Mouse (Mus musculus) left cerebral cortex, postnatal 10 days (tissue): ENCODE measurements around the gene Rnf111. TPM values are rescaled to one million over a fixed set of nuclear protein-coding genes. Genes with fewer than 3 reads are reported as not detected.
"Not testable (repeated sequence)": the region's sequence is repeated elsewhere in the genome, so short reads cannot be mapped to it uniquely, and the experiment has no call there.

Experiments used
- DNase-seq, 2 experiments: peaks; one replicate each; pipeline ENCODE4 v3.0.0; 2021 to 2022; ENCODE audit warnings: low spot score in 2 of 2, mixed read lengths in 1 of 2; ENCODE audit errors: extremely low spot score in 1 of 2
- intact Hi-C: fragments of 180-260 bp; cut with DNase I; formaldehyde crosslinking; loops from one replicate; pipeline ENCODE4 v1.15.1; 2025
- total RNA-seq, 2 experiments: library from RNA; stranded (reverse); gene quantifications; 2 replicates each; pipeline ENCODE4 v1.2.3; 2021

Rnf111 gene
- total RNA-seq, 2 experiments from 2014 or later, result 36.1 to 39.8 TPM

DNA sequence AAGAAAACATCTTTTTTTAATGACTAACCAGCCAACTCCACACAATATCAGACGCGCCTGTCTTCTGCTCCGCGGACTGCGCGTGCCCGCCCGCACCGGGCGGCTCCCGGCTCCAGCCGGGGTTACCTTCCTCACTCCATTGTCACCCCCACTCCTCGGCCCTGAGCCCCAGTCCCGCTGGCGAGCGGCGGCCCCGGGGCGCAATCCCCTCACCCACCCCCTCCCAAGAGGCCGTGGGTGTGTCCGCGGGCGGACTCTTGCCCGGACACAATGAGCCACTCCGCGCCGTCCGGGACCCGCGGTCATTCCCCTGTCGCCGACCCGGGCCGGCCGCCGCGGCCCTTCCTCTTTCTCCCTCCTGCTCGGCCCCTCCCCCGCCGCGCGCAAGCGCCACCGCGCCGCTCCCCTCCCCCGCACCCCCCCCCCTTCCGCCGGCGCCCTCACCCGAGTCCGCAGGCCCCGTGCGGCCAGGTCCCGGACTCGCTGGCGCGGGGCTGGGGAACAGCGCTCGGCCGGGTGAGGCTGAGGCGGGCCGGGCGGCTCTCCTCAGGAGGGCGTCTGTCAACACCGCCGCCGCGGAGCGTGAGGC, 416 bp downstream of the Rnf111 start:
- DNase-seq, result peak in 1 of 2 experiments; percentile 85
- intact Hi-C loops, result loop anchor here (5.0 kb wide), 1 partner anchor 39 kb away; the partner anchor contains the start of gene Sltm

DNA sequence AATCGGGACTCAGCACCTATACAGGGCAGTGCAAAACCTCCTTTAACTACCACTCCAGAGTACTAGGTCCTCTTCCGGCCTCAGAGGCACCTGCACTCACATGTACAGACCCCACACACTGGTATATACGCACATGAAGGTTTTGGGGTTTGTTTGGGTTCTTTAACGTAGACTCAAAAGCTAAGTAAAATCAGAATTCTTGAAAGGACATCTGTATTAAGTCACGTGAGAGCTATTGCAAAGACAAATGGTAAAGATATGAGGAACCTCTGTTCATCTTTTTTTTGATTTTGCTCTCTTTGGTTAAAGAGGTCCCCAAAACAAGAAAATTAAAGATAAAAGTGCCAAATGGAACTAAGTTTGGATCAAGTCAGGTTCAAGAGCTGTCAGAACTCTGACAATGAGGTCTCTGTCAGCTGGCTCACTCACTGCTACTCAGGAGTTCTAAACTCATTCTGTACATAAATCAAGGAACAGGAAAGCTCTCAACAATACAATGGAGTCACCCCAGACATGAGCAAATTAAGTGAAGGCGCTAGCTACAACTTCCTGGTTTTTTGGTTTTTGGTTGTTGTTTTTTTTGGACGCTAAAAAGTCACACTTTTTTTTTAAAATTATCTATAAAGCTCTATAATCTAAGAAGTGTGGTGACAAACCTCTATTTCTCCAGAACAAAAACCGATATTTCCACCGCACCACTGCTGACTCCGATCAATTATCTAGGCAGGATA, 1.1 kb downstream of the Rnf111 start:
- no peak for DNase-seq
- intact Hi-C loops, result loop anchor here (5.0 kb wide), 1 partner anchor 40 kb away; the partner anchor contains the start of gene Sltm

DNA sequence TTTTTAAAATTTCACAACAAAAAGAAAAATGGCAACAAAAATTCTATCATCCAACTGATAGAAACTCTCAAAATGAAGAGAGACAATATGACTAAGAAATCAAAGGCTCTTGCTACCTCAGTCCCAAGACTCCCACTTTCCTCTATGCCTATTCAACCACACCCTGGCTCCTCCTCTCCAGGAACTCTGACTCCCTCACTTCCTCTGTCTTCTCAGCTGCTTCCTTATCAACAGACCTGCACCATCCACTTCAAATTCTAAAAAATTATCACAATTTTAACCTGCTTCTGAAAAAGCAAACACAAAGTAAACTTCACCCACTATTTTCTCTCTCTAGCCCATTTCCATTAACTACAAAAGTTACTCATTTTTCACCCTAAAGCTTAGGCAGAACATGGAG, 6.5 kb downstream of the Rnf111 start:
- intact Hi-C loops, result no loop called here
- no peak for DNase-seq

DNA sequence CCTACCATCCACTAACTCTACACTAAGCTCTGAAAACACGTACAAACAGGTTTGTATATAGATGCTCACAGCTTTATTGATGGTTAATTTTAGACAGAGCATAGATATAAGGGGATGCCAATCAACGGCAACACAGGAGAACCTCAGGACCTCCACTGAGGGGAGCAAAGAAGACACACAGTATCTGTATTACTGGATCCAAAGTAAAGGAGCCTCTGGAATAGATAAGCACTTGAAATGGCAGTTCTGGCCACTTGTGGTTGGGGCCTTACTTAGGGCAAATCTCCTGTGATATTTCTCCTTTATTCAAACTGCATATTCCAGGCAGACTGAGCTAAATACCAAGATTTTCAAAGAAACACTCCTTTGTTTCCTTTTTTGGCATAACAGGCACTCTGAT, 10.5 kb downstream of the Rnf111 start:
- intact Hi-C loops, result no loop called here
- no peak for DNase-seq

DNA sequence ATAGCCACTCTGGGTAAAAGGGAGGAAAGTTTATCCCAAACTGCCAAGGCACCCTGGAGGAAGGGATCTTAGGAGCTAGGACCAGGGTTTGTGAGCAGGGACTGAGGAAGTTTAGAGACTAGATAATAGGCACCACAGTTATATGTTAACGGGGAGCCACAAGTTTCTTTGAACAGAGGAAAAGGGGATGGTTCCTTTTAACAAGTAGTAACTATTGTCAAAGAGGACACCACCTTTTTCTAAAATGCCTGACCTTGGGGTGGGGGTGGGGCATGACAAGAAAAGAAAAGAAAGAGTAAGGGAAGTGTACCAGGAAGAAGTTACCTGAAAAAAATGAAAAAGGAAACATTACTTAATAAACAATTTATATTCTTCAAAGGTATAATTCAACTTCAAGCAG, 12.3 kb downstream of the Rnf111 start:
- intact Hi-C loops, result no loop called here
- no peak for DNase-seq

DNA sequence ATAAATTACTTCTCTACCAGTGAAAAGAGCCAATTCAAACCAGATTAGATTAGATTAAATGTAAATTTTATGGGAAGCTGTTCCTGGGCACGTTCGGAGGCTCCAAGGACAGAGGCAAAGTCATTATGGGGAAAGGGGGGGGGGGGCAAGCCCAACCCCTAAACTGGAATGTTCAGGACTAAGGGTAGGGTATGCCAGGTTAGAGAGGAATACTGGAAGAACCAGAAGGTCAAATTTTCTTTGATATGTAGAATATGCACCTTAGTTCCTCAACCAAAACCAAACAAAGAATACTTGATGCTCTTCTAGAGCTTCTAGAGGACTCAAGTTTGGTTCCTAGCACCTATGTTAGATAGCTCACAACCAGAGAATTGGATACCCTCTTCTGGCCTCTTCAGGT, 16.1 kb downstream of the Rnf111 start:
- DNase-seq, result no peak
- intact Hi-C loops, result no loop called here

DNA sequence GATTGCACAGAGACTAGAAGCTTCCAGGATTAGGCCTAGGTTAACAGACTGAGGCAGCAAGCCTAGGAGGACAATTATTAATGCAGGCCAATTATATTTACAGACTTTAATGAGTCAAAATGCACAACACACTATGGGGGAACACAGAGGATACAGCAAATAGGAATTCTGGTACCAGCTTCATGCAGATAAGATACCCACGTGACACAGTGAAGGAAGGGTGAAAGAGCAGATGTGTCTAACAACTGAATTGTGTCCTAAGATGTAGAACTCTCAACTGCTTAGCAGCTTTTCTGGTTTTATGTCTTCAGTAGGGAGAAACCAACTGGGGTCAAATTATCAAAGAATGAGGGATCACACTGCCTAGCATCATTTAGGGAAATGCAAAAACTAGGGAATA, 17.7 kb downstream of the Rnf111 start:
- intact Hi-C loops, result no loop called here
- DNase-seq, result no peak

DNA sequence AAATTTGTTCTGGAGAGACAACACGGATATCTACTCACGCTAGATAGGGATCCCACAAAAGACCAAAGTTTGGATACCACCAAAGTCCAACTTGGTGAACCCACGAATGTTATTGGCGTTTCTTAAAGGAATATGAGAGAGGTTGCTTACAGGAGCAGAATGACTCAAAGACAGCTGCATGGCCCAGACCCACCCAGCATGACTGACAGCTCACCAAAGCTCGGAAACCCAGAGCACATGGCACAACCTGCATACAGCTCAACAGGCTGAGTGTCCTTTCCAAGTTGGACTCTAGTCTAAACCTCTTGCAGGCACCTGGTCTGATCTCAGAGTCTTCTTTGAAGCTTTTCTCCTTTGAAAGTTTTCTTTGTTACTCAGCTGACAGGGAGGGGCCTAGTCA, 20.0 kb downstream of the Rnf111 start:
- intact Hi-C loops, result no loop called here
- no peak for DNase-seq

DNA sequence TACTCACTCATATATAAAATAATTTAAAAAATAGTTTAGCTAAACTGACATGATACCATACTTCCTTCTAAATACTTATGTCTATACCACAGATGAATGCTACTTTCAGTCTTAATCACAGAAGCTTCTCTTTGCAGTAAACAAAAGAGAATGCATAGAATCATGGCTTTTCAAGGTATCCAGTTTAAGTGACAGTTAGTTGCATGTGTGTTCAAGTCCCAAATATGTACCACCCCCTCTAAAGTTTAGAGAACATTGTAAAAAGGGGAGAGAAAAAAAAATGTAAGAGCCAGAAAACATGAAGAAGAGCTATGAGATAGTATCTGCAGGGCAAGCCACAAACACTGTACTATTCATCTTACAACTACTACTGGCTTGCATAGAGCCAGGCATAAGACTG, 21.7 kb downstream of the Rnf111 start:
- no peak for DNase-seq

DNA sequence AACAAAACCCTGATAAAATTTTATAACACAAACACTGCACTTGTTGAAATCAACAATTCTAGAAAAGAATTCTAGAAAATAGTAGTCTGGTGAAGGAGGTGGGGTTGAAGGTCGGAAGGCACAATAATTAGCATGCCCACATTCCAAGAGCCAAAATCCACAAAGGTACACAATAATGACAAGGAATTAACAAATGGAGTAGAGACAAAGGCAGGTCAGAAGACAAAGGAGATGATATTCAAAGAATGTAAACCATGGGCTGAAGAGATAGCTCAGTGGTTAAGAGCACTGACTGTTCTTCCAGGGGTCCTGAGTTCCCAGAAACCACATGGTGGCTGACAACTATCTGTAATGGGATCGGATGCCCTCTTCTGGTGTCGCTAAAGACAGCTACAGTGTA, 26.3 kb downstream of the Rnf111 start:
- DNase-seq, result no peak
- intact Hi-C loops, result no loop called here

More for the DNA sequence above, 21.7 kb downstream of the Rnf111 start:
- intact Hi-C loops, result no loop called here

DNA sequence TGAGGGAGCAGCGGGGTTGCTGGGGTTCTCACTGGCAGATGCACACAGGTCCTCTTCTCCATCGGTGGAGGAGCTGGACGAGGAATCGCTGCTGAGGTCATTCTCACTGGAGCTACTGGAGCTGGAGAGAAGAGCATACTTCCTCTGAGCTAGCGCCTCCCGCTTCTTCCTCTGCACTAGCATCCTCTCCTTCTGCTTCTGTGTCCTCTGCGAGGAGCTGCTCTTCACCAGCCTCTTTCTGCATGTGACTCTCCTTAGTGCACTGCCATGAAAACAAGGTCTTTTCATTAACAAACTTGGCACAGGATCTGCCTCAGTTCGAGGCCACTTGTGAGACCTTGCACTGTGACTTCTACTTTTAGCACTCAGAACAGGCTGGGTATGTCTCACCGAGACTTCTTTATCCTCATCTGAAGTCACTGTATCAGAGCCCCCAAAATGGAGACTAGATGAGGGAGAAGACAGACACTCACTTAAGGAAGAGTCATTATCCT, 27.7 kb downstream of the Rnf111 start:
- intact Hi-C loops, result no loop called here
- no peak for DNase-seq

DNA sequence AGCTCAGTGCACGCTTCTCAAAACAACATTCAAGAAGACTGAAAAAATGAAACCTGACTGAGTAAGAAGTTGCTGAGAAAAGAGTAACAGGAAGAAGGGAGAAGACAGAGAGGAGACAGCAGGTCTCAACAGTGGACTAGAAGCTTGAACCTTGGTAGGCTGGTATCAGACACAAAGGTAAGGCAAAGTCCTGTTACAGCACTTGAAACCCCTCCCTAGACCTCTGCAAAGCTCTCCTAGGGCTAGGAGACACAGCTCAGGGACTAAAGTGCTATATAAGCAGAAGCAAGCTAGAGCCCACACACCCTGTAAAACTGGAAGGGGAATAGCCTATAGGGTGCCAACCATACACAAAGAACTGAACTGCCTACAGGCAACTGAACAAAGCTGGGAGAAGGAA, 30.1 kb downstream of the Rnf111 start:
- intact Hi-C loops, result no loop called here
- DNase-seq, result no peak

DNA sequence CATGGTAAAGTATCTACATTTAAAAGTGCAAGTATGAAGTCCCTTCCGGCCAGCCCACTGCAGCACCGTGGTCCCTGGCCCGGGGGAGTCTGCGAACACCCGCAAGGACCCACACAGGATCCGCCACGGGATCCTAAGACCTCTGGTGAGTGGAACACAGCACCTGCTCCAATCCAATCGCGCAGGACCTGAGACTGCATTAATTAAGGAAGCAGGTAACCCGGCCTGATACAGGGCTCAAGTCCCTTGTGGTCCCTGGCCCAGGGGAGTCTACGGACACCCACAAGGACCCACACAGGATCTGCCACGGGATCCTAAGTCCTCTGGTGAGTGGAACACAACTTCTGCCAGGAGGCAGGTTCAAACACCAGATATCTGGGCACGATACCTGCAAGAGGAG, 40.4 kb downstream of the Rnf111 start:
- DNase-seq, intact Hi-C loops: not testable (repeated sequence)

DNA sequence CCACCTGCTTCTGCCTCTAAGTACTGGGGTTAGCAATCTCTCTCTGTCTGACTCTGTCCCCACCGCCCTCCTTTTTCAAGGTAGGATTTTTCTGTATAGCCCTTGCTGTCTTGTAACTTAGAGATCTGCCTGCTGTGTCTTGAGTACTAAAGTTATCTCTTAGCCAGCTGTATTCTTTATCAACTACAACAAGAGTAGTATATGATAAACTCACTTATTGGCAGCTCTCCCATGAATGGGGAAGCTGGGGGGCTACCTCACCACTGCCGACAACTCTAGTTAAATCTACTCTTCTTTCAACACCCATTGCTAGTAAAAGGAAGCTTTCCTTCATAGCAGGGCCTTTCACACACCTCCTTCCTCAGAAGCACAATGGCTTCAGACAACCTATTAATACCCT, 51.2 kb downstream of the Rnf111 start:
- intact Hi-C loops, result no loop called here
- DNase-seq, result no peak

DNA sequence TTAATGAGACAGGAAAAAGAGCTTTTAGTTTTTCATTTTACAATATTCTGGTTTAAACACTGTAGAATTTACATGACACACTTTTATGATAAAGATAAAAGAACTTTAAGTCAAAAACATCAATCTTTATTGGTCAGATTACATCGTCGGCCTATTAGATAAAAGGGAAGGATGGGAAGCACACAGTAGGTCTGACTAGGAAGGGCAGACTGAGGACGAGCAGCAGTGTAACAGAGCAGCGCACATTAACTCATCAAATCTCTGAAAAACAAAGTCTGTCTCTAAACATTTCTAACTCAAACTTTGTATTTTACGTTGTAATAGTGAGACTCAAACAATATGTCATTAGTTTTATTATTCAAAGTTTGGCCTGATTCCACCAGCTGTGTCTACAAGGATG, 54.5 kb downstream of the Rnf111 start:
- DNase-seq, result no peak
- intact Hi-C loops, result loop anchor here (10.0 kb wide), 1 partner anchor 136 kb away; no protein-coding TSS in a partner anchor

DNA sequence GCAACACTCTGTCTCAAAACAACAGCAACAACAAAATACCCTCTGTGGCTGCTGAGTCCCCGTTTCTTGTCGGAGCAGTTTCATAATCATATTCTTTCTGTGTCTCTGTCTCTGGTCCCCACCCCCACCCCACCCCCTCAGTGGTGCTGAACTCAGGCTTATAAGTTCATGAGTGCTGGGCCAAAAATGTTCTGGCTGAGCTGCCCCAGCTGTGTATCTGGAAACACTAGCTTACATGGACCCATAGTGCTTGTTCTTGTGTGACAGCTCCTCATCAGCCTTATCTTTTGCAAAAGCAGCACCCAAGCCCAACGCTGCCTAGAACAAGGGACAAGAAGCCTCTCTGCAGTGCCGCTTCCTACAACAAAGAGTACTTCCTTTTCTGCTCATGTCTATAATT, 63.6 kb downstream of the Rnf111 start:
- intact Hi-C loops, result loop anchor here (10.0 kb wide), 1 partner anchor 145 kb away; no protein-coding TSS in a partner anchor
- DNase-seq, result no peak

DNA sequence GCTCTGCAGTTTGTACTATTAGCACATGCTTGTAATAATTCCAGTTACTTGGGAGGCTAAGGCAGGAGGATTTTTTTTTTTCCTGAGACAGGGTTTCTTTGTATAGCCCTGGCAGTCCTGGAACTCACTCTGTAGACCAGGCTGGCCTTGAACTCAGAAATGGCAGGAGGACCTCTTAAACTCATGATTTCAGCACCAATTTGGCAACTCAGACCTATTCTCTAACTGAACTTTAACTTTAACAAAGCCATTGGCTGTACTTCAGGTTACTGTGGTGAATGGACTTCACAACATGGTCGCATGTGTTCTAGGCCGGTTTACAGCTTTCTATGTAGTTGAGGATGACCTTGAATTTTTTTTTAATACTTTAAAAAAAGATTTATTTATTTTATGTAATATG, 80.9 kb downstream of the Rnf111 start:
- no peak for DNase-seq
- intact Hi-C loops, result no loop called here

DNA sequence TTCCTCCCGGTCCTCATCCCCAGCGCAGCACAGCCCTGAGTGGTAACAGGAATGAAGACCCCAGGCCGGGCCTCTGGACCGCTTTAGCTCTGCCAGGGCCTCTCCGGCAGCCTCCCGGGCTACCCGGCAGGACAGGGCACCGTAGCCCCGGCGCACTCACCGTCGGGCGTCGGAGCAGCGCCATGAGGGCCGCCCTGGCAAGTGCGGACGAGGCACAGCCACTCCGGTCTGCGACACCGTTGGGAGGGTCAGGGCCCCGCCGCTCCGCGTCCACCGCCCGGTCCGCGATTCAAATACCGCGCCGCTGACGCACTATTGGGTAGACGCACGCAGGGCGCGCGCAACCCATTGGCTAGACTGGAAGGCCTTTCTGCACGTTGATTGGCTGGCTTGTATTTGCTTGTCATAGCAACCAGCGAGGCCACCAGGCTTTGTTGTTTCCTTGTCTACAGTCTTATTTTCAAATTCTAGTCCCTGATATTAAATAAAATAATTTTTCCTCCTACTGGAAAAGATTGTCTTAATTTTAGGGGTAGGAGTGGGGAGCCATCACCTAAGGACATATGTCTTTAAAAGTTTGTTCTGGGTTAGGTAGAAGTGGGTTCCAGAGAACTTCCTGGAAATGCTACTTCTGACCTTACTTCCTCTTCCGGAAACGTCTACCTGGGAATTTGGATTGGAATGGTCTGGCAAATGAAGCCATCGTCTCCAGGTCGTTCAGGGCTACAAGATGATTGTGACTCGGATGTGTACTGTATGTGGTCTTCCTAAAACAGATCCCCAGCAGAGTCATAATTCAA, 82.1 kb downstream of the Rnf111 start, which contains the start of gene Ccnb2:
Ccnb2 (minus strand) TSS at position 291 of the 800 bp plus-strand sequence.
- DNase-seq, result peak; percentile 88 to 92
- intact Hi-C loops, result no loop called here

DNA sequence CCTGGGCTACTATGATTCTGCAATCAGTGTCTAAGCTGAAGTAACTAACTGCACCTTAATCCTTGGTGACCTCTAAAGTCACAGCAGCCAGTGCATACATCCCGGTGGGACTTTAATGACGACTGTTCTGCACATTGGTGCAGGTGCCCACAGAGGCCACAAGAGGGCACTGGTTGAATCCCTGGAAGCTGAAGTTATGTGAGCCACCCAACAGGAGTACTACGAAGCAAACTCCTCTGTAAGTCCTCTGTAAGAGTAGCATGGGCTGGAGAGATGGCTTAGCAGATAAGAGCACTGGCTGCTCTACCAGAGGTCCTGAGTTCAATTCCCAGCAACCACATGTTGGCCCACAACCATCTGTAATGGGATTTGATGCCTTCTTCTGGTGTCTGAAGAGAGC, 87.1 kb downstream of the Rnf111 start:
- intact Hi-C loops, result no loop called here
- no peak for DNase-seq

DNA sequence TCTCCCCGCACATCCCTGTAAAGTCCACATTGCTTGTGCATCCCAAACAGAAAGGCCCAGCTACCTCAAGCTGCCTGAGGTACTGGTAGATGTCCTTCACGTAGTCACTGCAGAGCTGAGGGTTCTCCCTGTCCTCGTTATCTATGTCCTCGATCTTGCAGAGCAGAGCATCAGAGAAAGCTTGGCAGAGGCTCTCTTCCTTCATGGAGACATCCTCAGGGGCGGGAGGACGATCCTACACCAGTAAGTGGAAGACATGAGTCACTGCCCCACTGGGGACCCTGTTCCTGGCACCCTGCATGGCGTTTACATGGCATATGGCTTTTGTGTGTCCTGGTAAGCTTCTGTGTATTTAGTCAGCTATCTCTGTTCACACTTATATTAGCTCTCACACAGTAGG, 90.5 kb downstream of the Rnf111 start:
- intact Hi-C loops, result no loop called here
- no peak for DNase-seq
